Mouse (Mus musculus) kidney, adult 2 months (tissue): ENCODE results near the gene Frmd4a.

Experiments
- CTCF ChIP-seq: fragments of 200-500 bp; conservative IDR thresholded peaks from 2 replicates; pipeline ENCODE4 v1.5.1; 2011; ENCODE audit warnings: low read depth, mild to moderate bottlenecking, control low read depth, low read length, moderate library complexity, mixed read lengths; ENCODE audit not compliant: insufficient read depth, insufficient read length
- POLR2A ChIP-seq: fragments of 200-500 bp; IDR thresholded peaks from one replicate; pipeline ENCODE4 v1.6.1; 2011; ENCODE audit warnings: low read depth, low read length, control low read depth

DNA sequence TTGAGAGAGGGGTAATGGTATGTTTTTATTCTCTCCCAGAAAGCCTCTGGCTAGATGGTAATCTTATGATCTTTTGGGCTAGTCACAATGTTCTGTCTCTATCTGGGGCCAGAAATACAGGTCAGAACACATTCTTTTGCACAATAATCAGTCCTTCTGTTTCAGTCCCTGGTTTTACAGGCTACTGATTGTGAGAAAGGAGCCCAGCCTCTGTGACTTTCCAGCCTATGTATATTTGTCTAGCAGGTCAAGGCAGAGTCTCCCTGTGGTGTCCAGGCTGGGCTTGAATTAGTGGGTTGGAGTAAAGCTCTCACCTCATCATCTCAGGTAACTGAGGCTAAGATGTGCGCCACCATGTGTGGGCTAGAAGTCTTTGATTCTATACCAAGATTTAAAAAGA, 80.1 kb downstream of the Frmd4a start:
- TF ChIP-seq POLR2A (no peak), CTCF (no peak)
